8 mouse cellular contexts compared by ENCODE assay signal in the genomic region with DNA sequence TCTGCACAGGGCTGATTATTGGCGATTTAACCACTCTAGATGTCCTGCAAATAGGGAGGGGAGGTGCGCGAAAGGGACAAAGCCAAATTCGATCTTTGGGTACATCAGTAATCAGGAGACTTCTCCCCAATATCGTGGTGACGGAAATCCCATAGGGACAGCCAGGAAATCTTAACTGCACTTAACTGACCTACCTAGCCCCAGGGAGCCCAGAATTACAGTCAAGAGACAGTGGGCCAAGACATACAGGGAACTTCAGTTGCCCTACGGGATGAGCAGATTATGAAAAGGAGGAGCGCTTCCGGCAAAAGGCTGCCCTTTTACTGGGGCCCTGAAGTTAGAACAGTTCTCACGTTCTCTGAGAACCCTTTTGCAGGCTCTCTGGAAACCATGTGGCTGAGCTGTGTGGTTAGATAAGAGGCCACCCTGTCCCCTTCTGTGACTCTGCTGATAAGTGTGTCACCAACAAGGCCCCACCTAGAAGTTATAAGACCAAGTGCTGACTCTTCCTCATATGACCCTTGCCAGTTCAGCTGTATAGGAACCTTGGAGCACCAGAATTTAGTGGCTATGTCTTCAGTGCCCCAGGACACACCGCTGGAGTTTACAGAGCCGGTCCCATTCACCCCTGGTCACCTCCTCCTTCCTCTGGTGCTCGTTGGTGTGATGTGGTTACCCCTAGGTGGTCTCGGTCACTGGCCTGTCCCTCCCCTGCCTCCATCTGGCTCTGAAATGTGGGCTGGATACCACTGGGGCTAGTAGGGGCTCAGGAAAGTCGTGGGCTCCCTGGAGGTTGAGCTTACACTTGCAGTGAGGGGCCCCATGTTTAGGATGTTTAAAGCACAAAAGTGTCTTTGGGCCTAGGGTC. TPM values are rescaled to one million over a fixed set of nuclear protein-coding genes. Genes with fewer than 3 reads are reported as not detected.
A peak's percentile ranks its signal among the peaks of the same experiment; 100 is the strongest.
DNase-seq lines count a peak whose midpoint lies in the region; ATAC-seq and TF ChIP-seq lines count a peak whose summit lies in the region.

No protein-coding gene starts in this region.

- H3K9ac ChIP-seq in heart, adult 2 months (ENCODE audit: low read depth, low read length), result peak overlapping the region; percentile 48
- peak overlapping the region; percentile 53; the same call in 1 of the 2 replicates for H3K9ac ChIP-seq in hindbrain, embryonic 11.5 days (ENCODE audit: low read depth, low read length)

- H3K79me2 ChIP-seq in heart, adult 2 months (replicated peaks; ENCODE audit: control insufficient read depth, insufficient read depth, low read length), result no peaks in the 10 kb centered on the region

- H3K27me3 ChIP-seq in heart, adult 2 months (ENCODE audit: control insufficient read depth, insufficient read depth, low read length), result no peaks in the 10 kb centered on the region
- no peaks in the 10 kb centered on the region for H3K27me3 ChIP-seq in G1E (ENCODE audit: insufficient read depth, low read length)
- peaks cover 7% of the 10 kb centered on the region; the same call in 1 of the 2 replicates for H3K27me3 ChIP-seq in hindbrain, embryonic 11.5 days (ENCODE audit: control insufficient read depth, insufficient read depth, low read length)

- peak overlapping the region; percentile 63; the same call in 1 of the 2 replicates for H3K27ac ChIP-seq in heart, adult 2 months
- peak overlapping the region; percentile 4; the same call in 1 of the 2 replicates for H3K27ac ChIP-seq in hindbrain, embryonic 11.5 days (ENCODE audit: low read depth, low read length)

- peak overlapping the region; percentile 49 for H3K4me3 ChIP-seq in heart, adult 2 months
- H3K4me3 ChIP-seq in G1E (ENCODE audit: low read depth, low read length), result peak overlapping the region; percentile 78
- no peak overlapping the region; the same call in 1 of the 2 replicates for H3K4me3 ChIP-seq in hindbrain, embryonic 11.5 days (ENCODE audit: low read depth, low read length)

- intact Hi-C loops in heart, adult 2 months (cut with DNase I), result no loop called here

- H3K36me3 ChIP-seq in heart, adult 2 months (ENCODE audit: control insufficient read depth, insufficient read depth, low read length), result peaks cover under 1% of the 10 kb centered on the region; the same call in 1 of the 2 replicates
- peaks cover 41% of the 10 kb centered on the region for H3K36me3 ChIP-seq in G1E (replicated peaks)
- H3K36me3 ChIP-seq in hindbrain, embryonic 11.5 days (ENCODE audit: control insufficient read depth, insufficient read depth, low read length), result no peaks in the 10 kb centered on the region

- H3K9me3 ChIP-seq in G1E (replicated peaks), result no peaks in the 10 kb centered on the region
- no peaks in the 10 kb centered on the region for H3K9me3 ChIP-seq in hindbrain, embryonic 11.5 days (ENCODE audit: control insufficient read depth, low read length)

- WGBS in heart, adult 2 months, result 40% methylated on average over 15 of the region's 15 CpGs
- 65% methylated on average over 15 of the region's 15 CpGs for WGBS in hindbrain, embryonic 11.5 days

- peak; percentile 64 for ATAC-seq in G1E (ENCODE audit: extremely low read depth, insufficient number of reproducible peaks, low FRiP score, poor library complexity, severe bottlenecking)
- no peak for ATAC-seq in hindbrain, embryonic 11.5 days (ENCODE audit: low FRiP score)
- peak; percentile 66 for ATAC-seq in megakaryocyte-erythroid progenitor cell, adult 5-6 weeks (replicated peaks; ENCODE audit: low FRiP score, low TSS enrichment, poor library complexity, severe bottlenecking)

- no peak for TF ChIP-seq EP300 in heart, adult 2 months (IDR thresholded peaks at IDR 0.05; ENCODE audit: insufficient read depth, low read depth, low read length)

- H3K4me1 ChIP-seq in heart, adult 2 months (ENCODE audit: control insufficient read depth, insufficient read depth, low read length), result peaks cover 10% of the 10 kb centered on the region
- peaks cover 72% of the 10 kb centered on the region for H3K4me1 ChIP-seq in G1E (ENCODE audit: insufficient read depth, low read depth, low read length)
- H3K4me1 ChIP-seq in hindbrain, embryonic 11.5 days (replicated peaks; ENCODE audit: control insufficient read depth, insufficient read depth, low read length), result peaks cover 9% of the 10 kb centered on the region; the same call in 1 of the 2 replicates

- no peak for TF ChIP-seq POLR2A in heart, adult 2 months (IDR thresholded peaks at IDR 0.05; ENCODE audit: insufficient read depth, low read depth, low read length)

- DNase-seq in heart, adult 2 months, result no peak
- no peak for DNase-seq in heart, adult 8-10 months (ENCODE audit: low spot score)
- DNase-seq in G1E (ENCODE audit: low spot score), result peak; percentile 91
- DNase-seq in hindbrain, embryonic 11.5 days (ENCODE audit: low spot score), result peak; percentile 12
- DNase-seq in right cerebral cortex, postnatal 4 days, result no peak
- DNase-seq in layer of hippocampus, postnatal 14 days (ENCODE audit: low spot score in 2 of 2), result no peak
- no peak for DNase-seq in cerebellum, postnatal 25 days

- H3K4me2 ChIP-seq in hindbrain, embryonic 11.5 days (replicated peaks; ENCODE audit: low read depth, low read length), result no peak overlapping the region; the same call in 1 of the 2 replicates

- TF ChIP-seq CTCF in heart, adult 2 months (IDR thresholded peaks at IDR 0.05), result no peak
- TF ChIP-seq CTCF in G1E (IDR thresholded peaks at IDR 0.05; ENCODE audit: low read depth, low read length), result no peak

RNA-seq across cellular contexts. Expression of a gene that starts 3.1 kb away (rescaled TPM):
- total RNA-seq in heart, adult 2 months (2021), result 100 to 1,000 TPM; 183 to 202 TPM
- 231 and 248 TPM in 2 replicates for polyA plus RNA-seq in heart, adult 2 months (2012; rRNA removed)
- total RNA-seq in heart, adult 8-10 months (2022), result 100 to 1,000 TPM; 190 to 214 (median 204) TPM
- total RNA-seq in G1E (2014; fragmentation: Nextera tagmentation) (68.2 and 118 TPM in 2 replicates), G1E (2017) (115 and 129 TPM in 2 replicates)
- 116 and 137 TPM in 2 replicates for polyA plus RNA-seq in G1E (2012)
- 267 and 274 TPM in 2 replicates for polyA plus RNA-seq in hindbrain, embryonic 11.5 days (2014; fragmentation: Nextera tagmentation; extraction: Ambion mirVana)
- total RNA-seq in megakaryocyte-erythroid progenitor cell, adult 5-6 weeks (2014; fragmentation: Nextera tagmentation), result 115 and 141 TPM in 2 replicates
- 40.8 and 61.0 TPM in 2 replicates for total RNA-seq in megakaryocyte-erythroid progenitor cell, adult 5-6 weeks (2017)
- total RNA-seq in layer of hippocampus, postnatal 14 days (2021), result 100 to 1,000 TPM; 147 to 152 TPM

RNA-seq across cellular contexts. Expression of a gene that starts 3.2 kb away (rescaled TPM):
- 1 to 10 TPM in 1 of 2 experiments, under 1 TPM in 1; 0.70 to 1.2 TPM for total RNA-seq in heart, adult 2 months (2021)
- polyA plus RNA-seq in heart, adult 2 months (2012; rRNA removed), result 0.76 and 1.3 TPM in 2 replicates
- under 1 TPM; 0.44 to 0.57 (median 0.48) TPM for total RNA-seq in heart, adult 8-10 months (2022)
- total RNA-seq in G1E (2014; fragmentation: Nextera tagmentation) (50.8 and 67.8 TPM in 2 replicates), G1E (2017) (37.9 and 42.2 TPM in 2 replicates)
- polyA plus RNA-seq in G1E (2012), result 12.5 and 18.8 TPM in 2 replicates
- polyA plus RNA-seq in hindbrain, embryonic 11.5 days (2014; fragmentation: Nextera tagmentation; extraction: Ambion mirVana), result 3.3 and 4.0 TPM in 2 replicates
- total RNA-seq in megakaryocyte-erythroid progenitor cell, adult 5-6 weeks (2014; fragmentation: Nextera tagmentation), result 26.4 and 26.9 TPM in 2 replicates
- 21.3 and 24.9 TPM in 2 replicates for total RNA-seq in megakaryocyte-erythroid progenitor cell, adult 5-6 weeks (2017)
- under 1 TPM; 0.39 to 0.45 TPM for total RNA-seq in layer of hippocampus, postnatal 14 days (2021)

RNA-seq across cellular contexts. Expression of a gene that starts 3.2 kb away (rescaled TPM):
- total RNA-seq in heart, adult 2 months (2021), result 10 to 100 TPM; 22.6 to 27.0 TPM
- polyA plus RNA-seq in heart, adult 2 months (2012; rRNA removed), result 48.3 and 54.3 TPM in 2 replicates
- 10 to 100 TPM; 27.1 to 32.1 (median 29.9) TPM for total RNA-seq in heart, adult 8-10 months (2022)
- total RNA-seq in G1E (2014; fragmentation: Nextera tagmentation) (190 and 198 TPM in 2 replicates), G1E (2017) (200 and 229 TPM in 2 replicates)
- polyA plus RNA-seq in G1E (2012), result 274 and 333 TPM in 2 replicates
- polyA plus RNA-seq in hindbrain, embryonic 11.5 days (2014; fragmentation: Nextera tagmentation; extraction: Ambion mirVana), result 22.2 and 22.8 TPM in 2 replicates
- total RNA-seq in megakaryocyte-erythroid progenitor cell, adult 5-6 weeks (2014; fragmentation: Nextera tagmentation), result 16.9 and 34.9 TPM in 2 replicates
- total RNA-seq in megakaryocyte-erythroid progenitor cell, adult 5-6 weeks (2017), result 17.9 and 24.4 TPM in 2 replicates
- 10 to 100 TPM; 38.2 to 39.3 TPM for total RNA-seq in layer of hippocampus, postnatal 14 days (2021)

RNA-seq across cellular contexts. Expression of a gene that starts 12.2 kb away (rescaled TPM):
- 100 to 1,000 TPM; 659 to 775 TPM for total RNA-seq in heart, adult 2 months (2021)
- polyA plus RNA-seq in heart, adult 2 months (2012; rRNA removed), result 609 and 726 TPM in 2 replicates
- 100 to 1,000 TPM; 658 to 797 (median 740) TPM for total RNA-seq in heart, adult 8-10 months (2022)
- total RNA-seq in G1E (2014; fragmentation: Nextera tagmentation), result 117 and 124 TPM in 2 replicates
- 344 and 364 TPM in 2 replicates for total RNA-seq in G1E (2017)
- polyA plus RNA-seq in G1E (2012), result 215 and 331 TPM in 2 replicates
- polyA plus RNA-seq in hindbrain, embryonic 11.5 days (2014; fragmentation: Nextera tagmentation; extraction: Ambion mirVana), result 277 and 281 TPM in 2 replicates
- total RNA-seq in megakaryocyte-erythroid progenitor cell, adult 5-6 weeks (2014; fragmentation: Nextera tagmentation), result 273 and 274 TPM in 2 replicates
- total RNA-seq in megakaryocyte-erythroid progenitor cell, adult 5-6 weeks (2017), result 71.1 and 145 TPM in 2 replicates
- total RNA-seq in layer of hippocampus, postnatal 14 days (2021), result 100 to 1,000 TPM; 203 to 221 TPM

RNA-seq across cellular contexts. Expression of a gene that starts 38.2 kb away (rescaled TPM):
- 10 to 100 TPM; 25.5 to 27.0 TPM for total RNA-seq in heart, adult 2 months (2021)
- polyA plus RNA-seq in heart, adult 2 months (2012; rRNA removed), result 44.0 and 48.4 TPM in 2 replicates
- 10 to 100 TPM; 19.3 to 30.9 (median 23.3) TPM for total RNA-seq in heart, adult 8-10 months (2022)
- total RNA-seq in G1E (2014; fragmentation: Nextera tagmentation) (not detected in 2 replicates), G1E (2017) (0.11 and 1.0 TPM in 2 replicates)
- polyA plus RNA-seq in G1E (2012), result not detected in 2 replicates
- 1.8 and 2.1 TPM in 2 replicates for polyA plus RNA-seq in hindbrain, embryonic 11.5 days (2014; fragmentation: Nextera tagmentation; extraction: Ambion mirVana)
- 4.8 TPM in 1 of 2 replicates, not detected in the other for total RNA-seq in megakaryocyte-erythroid progenitor cell, adult 5-6 weeks (2014; fragmentation: Nextera tagmentation)
- 0.46 TPM in 1 of 2 replicates, not detected in the other for total RNA-seq in megakaryocyte-erythroid progenitor cell, adult 5-6 weeks (2017)
- 10 to 100 TPM; 33.5 to 33.9 TPM for total RNA-seq in layer of hippocampus, postnatal 14 days (2021)

Comparison
In these comparisons a context has a peak if more than half of its experiments do, and no peak if none do; other contexts are left out.
1. DNase-seq: peak in G1E (single experiment) and hindbrain, embryonic 11.5 days (single experiment); none in heart, adult 2 months (0 of 2), heart, adult 8-10 months (single experiment), right cerebral cortex, postnatal 4 days (single experiment), layer of hippocampus, postnatal 14 days (0 of 2) and cerebellum, postnatal 25 days (0 of 2).
2. RNA of a gene that starts 3.2 kb away (total RNA-seq): 37.9 to 67.8 TPM in G1E and 21.3 to 26.9 TPM in megakaryocyte-erythroid progenitor cell, adult 5-6 weeks; 0.70 to 1.2 TPM in heart, adult 2 months, 0.44 to 0.57 TPM in heart, adult 8-10 months and 0.39 to 0.45 TPM in layer of hippocampus, postnatal 14 days; every median in the first group is over 10 times any median in the second.
3. RNA of a gene that starts 3.2 kb away (total RNA-seq): 190 to 229 TPM in G1E; 38.2 to 39.3 TPM in layer of hippocampus, postnatal 14 days, 16.9 to 34.9 TPM in megakaryocyte-erythroid progenitor cell, adult 5-6 weeks, 27.1 to 32.1 TPM in heart, adult 8-10 months and 22.6 to 27.0 TPM in heart, adult 2 months; every median in the first group is over 4 times any median in the second.